Mouse (Mus musculus) forebrain, embryonic 12.5 days (tissue): ENCODE measurements around the gene Rai1. TPM values are rescaled to one million over a fixed set of nuclear protein-coding genes. Genes with fewer than 3 reads are reported as not detected.

Source experiments
- ATAC-seq: fragments of 200-750 bp; cut with Nextera tagmentation; 2 replicates; pipeline ENCODE4 v1.8.0; 2017; ENCODE audit warnings: moderate TSS enrichment; ENCODE audit not compliant: low FRiP score
- H3K27ac ChIP-seq: fragments of 300-500 bp; sonication (generic); 2 replicates; pipeline ENCODE4 v1.5.1; 2016; ENCODE audit warnings: mild to moderate bottlenecking
- H3K27me3 ChIP-seq: fragments of 300-500 bp; sonication (generic); 2 replicates; pipeline ENCODE4 v1.6.1; 2016; ENCODE audit warnings: mild to moderate bottlenecking
- H3K36me3 ChIP-seq: fragments of 300-500 bp; sonication (generic); replicated peaks from 2 replicates; pipeline ENCODE4 v1.6.1; 2016; ENCODE audit warnings: mild to moderate bottlenecking
- H3K4me1 ChIP-seq: fragments of 300-500 bp; sonication (generic); 2 replicates; pipeline ENCODE4 v1.6.1; 2016
- H3K4me2 ChIP-seq: fragments of 300-500 bp; sonication (generic); 2 replicates; pipeline ENCODE4 v1.6.1; 2016; ENCODE audit warnings: mild to moderate bottlenecking, moderate library complexity
- H3K4me3 ChIP-seq: fragments of 300-500 bp; sonication (generic); replicated peaks from 2 replicates; pipeline ENCODE4 v1.5.1; 2016; ENCODE audit warnings: mild to moderate bottlenecking
- H3K9ac ChIP-seq: fragments of 300-500 bp; sonication (generic); 2 replicates; pipeline ENCODE4 v1.6.1; 2016; ENCODE audit warnings: mild to moderate bottlenecking
- H3K9me3 ChIP-seq: fragments of 300-500 bp; sonication (generic); 2 replicates; pipeline ENCODE4 v1.6.1; 2016
- WGBS: fragments of 180-500 bp; shearing (Covaris S2); methylation state at CpG from one replicate; pipeline ENCODE4 v1.1.7; 2016; 5-methylcytosine and 5-hydroxymethylcytosine counted together
- polyA plus RNA-seq: library from polyadenylated mRNA; unstranded; fragments of >200 nt; fragmentation: Nextera tagmentation; extraction: Ambion mirVana; gene quantifications from 2 replicates; pipeline ENCODE4 v1.2.1, GENCODE M21; 2016

Gene Rai1
- polyA plus RNA-seq, 1 experiment from 2014 or later: 35.1 TPM

DNA sequence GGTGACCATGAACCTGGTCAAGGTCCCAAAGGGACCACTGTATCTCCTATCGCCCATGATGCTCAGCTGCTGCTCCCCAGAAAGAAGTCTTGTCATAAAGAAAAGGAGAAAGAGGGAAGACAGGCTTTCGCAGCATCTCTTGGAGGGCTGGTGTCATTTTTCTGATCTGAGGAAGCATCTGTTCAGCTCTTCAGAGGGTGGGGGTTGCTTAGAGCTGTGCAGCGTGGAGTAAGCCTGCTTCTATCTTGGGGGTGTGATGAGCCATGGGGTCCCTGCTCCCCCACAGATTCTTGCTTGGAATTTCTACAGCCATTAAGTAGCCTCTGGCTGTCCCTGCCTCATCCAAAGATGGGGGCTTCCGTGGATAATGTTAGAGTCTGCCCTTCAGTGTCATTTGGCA lies 53.5 kb downstream of the Rai1 start:
- H3K9me3 ChIP-seq: no peaks in the 10 kb centered on the region
- peaks cover 15% of the 10 kb centered on the region; the same call in 1 of the 2 replicates for H3K36me3 ChIP-seq
- WGBS: 93% methylated on average over 4 of the region's 4 CpGs
- H3K27me3 ChIP-seq: no peaks in the 10 kb centered on the region
- H3K9ac ChIP-seq: no peak overlapping the region
- peaks cover 63% of the 10 kb centered on the region for H3K4me1 ChIP-seq
- no peak overlapping the region for H3K4me3 ChIP-seq
- no peak overlapping the region for H3K4me2 ChIP-seq
- ATAC-seq: no peak
- no peak overlapping the region for H3K27ac ChIP-seq

DNA sequence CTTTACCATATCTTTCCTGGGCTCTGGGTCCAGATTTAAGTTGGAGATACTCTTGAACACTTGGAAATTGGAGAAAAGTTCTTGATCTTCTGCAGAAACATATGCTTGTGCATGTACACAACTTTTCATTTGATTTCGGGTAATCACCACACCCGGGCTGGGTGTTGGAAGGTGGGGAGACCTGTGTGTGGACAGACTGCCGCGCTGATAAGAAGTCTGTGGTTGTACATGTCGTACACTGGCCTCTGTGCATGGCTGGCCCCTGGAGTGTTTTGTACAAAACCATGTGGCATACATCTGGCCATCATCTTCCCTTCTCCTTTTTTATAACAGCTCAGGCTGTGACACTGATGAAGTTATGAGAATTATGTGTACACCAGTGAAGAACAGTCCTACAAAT lies 55.1 kb downstream of the Rai1 start:
- H3K4me2 ChIP-seq: no peak overlapping the region

DNA sequence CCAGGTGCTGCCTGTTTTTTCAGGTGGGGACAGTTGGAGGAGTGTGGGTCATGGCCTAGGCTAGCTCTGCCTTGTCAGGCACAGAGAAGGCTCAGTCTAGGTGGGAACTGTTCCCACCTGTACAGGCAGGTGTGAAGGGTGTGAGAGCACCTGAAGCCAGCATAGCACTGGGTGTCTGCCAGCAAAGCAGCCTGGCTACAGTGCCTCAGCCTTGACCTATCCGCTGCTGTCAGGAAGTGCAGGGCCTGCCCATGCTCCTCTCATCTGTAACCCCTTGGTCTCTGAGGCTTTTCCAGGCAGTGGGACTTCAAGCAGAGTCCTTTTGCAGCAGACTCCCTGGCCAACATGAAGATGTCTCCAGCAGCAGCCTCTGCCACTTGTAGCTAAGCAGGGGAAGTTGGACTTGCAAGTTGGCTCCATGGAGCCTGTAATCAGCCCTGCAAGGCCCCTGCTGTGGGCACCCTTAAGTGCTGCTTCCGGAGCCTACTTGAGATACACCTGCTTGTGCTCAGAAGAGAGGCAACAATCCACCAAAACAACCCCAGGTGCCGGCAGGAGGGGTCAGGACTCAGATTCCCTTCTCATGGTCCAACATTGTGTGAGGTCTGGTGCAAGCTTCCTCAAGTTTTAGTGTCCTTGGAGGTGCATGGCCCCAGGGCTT lies 55.8 kb downstream of the Rai1 start:
- H3K4me3 ChIP-seq: no peak overlapping the region
- H3K27ac ChIP-seq: peak overlapping the region; percentile 78
- 71% methylated on average over 3 of the region's 3 CpGs for WGBS
- no peak overlapping the region for H3K9ac ChIP-seq
- ATAC-seq: no peak
- no peak overlapping the region for H3K4me2 ChIP-seq
- H3K36me3 ChIP-seq: peaks cover 6% of the 10 kb centered on the region; the same call in 1 of the 2 replicates
- no peaks in the 10 kb centered on the region for H3K9me3 ChIP-seq
- peaks cover 54% of the 10 kb centered on the region for H3K4me1 ChIP-seq
- no peaks in the 10 kb centered on the region for H3K27me3 ChIP-seq

More for the DNA sequence above, 55.1 kb downstream of the Rai1 start:
- WGBS: 95% methylated on average over 5 of the region's 5 CpGs
- no peak overlapping the region for H3K4me3 ChIP-seq
- H3K4me1 ChIP-seq: peaks cover 58% of the 10 kb centered on the region
- ATAC-seq: no peak
- H3K27ac ChIP-seq: no peak overlapping the region
- no peak overlapping the region for H3K9ac ChIP-seq
- H3K36me3 ChIP-seq: peaks cover 6% of the 10 kb centered on the region; the same call in 1 of the 2 replicates
- no peaks in the 10 kb centered on the region for H3K9me3 ChIP-seq
- H3K27me3 ChIP-seq: no peaks in the 10 kb centered on the region

DNA sequence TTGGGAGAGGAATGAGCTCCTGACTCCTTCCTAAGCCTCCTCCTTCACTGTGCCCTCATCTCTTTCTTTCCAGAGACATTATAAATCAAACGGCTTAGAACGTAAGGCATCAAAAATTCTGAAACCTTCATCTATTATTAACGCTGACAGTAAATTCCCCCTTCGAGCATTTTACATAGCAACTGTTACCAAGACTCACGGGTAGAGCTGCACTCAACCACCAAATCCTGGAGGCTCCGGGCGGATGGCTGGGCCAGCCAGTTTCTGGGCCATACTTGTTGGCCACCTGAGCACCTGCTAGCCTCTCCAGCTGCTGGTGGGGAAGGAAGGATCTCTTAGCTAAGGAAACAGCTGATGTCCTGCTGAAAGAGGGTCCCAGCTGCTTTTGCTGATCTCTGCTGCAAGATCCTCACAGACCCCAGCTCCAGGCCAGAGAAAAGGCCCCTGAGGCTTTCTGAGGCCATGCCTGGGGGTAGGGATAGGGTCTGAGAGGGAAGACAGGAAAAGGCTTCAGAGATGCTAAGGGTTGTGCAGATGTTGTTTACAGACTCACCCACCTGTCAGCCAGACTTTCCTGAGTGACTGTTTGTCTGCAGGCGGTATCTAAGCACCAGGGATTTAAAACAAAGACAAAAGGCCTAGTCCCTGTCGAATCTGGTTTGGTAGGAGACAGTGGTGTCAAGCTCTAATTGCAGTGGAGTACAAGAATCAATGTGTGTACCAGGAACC lies 56.5 kb downstream of the Rai1 start:
- H3K36me3 ChIP-seq: peaks cover 6% of the 10 kb centered on the region; the same call in 1 of the 2 replicates
- H3K27ac ChIP-seq: peak overlapping the region; percentile 78
- H3K4me3 ChIP-seq: no peak overlapping the region
- H3K9me3 ChIP-seq: no peaks in the 10 kb centered on the region
- no peak for ATAC-seq
- no peaks in the 10 kb centered on the region for H3K27me3 ChIP-seq
- no peak overlapping the region for H3K9ac ChIP-seq
- WGBS: 62% methylated on average over 9 of the region's 9 CpGs
- H3K4me2 ChIP-seq: no peak overlapping the region
- H3K4me1 ChIP-seq: peaks cover 56% of the 10 kb centered on the region

DNA sequence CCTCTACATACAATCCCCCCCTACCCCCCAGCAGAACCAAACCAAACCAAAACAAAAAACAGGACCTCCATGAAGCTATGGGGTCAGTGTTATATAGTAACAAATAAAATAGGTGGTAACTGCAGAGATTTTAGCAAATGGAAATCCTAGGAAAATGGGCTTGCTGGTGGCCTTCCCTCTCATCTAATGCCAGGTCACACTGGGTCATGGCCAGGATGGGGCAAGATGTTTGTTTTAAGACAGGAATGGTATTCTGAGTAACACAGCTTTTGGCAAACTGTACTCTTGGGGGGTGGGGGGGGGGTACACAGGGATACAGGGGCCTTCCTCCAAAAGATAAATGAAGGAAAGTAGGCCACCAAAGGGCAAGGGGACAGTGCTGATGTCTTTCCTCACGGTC lies 57.7 kb downstream of the Rai1 start:
- no peaks in the 10 kb centered on the region for H3K9me3 ChIP-seq
- no peak overlapping the region for H3K27ac ChIP-seq
- H3K36me3 ChIP-seq: peaks cover 6% of the 10 kb centered on the region; the same call in 1 of the 2 replicates
- WGBS: 89% methylated on average over 1 of the region's 1 CpGs
- H3K27me3 ChIP-seq: no peaks in the 10 kb centered on the region
- H3K4me2 ChIP-seq: no peak overlapping the region
- no peak overlapping the region for H3K4me3 ChIP-seq
- ATAC-seq: no peak
- H3K9ac ChIP-seq: no peak overlapping the region
- H3K4me1 ChIP-seq: peaks cover 67% of the 10 kb centered on the region

DNA sequence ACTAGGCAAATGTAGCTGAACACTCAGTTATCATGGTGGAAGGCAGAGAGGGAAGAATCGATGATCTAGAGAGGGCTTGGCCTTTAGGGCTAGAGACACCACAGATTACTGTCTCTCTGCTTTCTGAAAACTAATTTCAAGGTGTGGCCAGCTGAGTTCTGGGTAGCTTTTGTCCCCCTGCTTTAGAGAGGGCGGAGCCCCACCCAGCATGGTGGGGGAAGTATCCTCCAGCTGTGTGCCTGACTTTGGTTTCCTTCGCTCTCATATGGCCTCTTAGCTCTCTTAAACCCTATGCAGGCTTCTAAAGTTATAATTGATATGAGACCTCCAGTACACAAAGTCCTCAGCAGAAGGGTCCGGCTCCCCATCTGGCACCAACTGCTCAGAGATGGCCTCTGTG lies 58.5 kb downstream of the Rai1 start:
- peaks cover 6% of the 10 kb centered on the region; the same call in 1 of the 2 replicates for H3K36me3 ChIP-seq
- peaks cover 70% of the 10 kb centered on the region for H3K4me1 ChIP-seq
- H3K27me3 ChIP-seq: no peaks in the 10 kb centered on the region

DNA sequence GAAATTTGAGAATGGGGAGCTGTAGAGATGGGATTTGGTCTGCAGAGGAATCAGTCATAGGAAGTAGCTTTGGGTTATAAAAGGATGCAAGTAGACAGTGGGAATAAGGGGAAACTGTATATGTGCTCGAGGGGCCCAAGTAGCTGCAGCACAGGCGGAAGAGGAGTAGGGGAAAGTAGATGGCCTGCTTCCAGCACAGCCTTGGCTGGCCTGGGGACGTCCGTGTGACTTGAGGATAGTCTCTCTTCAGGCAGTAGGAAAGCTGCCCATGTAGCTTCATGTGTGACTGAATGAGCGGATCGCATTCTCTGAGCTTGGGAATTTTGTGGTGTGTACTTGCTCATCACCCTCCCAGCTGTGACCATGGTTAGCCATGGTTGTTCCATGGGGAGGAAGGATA lies 59.6 kb downstream of the Rai1 start:
- Histone ChIP-seq H3K27ac (no peak overlapping the region), H3K9me3 (no peaks in the 10 kb centered on the region), H3K27me3 (no peaks in the 10 kb centered on the region), H3K4me1 (peaks cover 79% of the 10 kb centered on the region), H3K4me3 (no peak overlapping the region), H3K4me2 (no peak overlapping the region), H3K9ac (no peak overlapping the region), H3K36me3 (peaks cover 4% of the 10 kb centered on the region; the same call in 1 of the 2 replicates)
- 90% methylated on average over 6 of the region's 6 CpGs for WGBS
- ATAC-seq: no peak

More for the DNA sequence above, 58.5 kb downstream of the Rai1 start:
- no peak overlapping the region for H3K27ac ChIP-seq
- H3K9me3 ChIP-seq: no peaks in the 10 kb centered on the region
- 94% methylated on average over 4 of the region's 4 CpGs for WGBS
- no peak overlapping the region for H3K4me2 ChIP-seq
- H3K9ac ChIP-seq: no peak overlapping the region
- H3K4me3 ChIP-seq: no peak overlapping the region
- ATAC-seq: no peak

DNA sequence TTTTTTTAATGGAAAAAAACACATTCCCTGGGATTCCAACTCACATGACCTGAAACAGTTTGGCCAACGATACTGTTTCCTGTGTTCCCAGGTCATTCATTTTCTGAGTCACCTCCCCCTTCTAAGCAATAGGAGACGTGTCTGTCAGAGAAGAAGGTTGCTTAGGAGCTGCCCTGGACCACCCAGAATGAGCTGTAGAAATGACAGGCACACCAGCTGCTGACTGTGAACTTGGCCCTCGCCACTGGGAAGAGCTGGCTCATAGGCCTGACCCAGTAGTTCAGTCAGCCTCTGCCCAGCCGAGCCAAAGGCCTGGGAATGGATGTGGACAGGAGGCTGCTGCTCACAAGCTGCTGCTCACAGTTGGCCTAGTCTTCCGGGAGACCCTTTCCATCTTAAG lies 60.3 kb downstream of the Rai1 start:
- Histone ChIP-seq H3K27ac (no peak overlapping the region), H3K4me2 (no peak overlapping the region), H3K4me3 (no peak overlapping the region), H3K27me3 (no peaks in the 10 kb centered on the region), H3K4me1 (peaks cover 76% of the 10 kb centered on the region), H3K9me3 (no peaks in the 10 kb centered on the region), H3K36me3 (peaks cover 4% of the 10 kb centered on the region; the same call in 1 of the 2 replicates), H3K9ac (no peak overlapping the region)
- WGBS: 54% methylated on average over 5 of the region's 5 CpGs
- ATAC-seq: no peak

DNA sequence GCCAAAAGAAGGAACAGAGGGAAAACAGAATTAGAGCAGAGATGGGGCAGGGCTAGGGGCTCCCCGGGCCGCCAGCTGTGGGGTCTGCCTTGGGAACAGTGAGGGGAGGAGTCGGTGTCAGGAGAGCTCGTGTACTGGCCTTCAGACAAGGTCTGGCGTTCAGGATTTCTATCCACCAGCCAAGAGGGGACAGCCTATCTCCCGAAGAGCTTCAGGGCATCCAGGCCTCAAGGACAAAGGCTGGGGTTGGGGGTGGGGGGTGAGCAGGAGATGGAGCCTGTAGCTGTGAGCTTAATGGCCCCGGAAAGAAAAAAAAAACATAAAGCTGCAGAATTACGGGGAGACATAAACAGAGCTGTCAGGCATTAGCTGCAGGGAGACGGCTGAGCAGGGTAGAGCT lies 64.0 kb downstream of the Rai1 start:
- 36% methylated on average over 9 of the region's 9 CpGs for WGBS

DNA sequence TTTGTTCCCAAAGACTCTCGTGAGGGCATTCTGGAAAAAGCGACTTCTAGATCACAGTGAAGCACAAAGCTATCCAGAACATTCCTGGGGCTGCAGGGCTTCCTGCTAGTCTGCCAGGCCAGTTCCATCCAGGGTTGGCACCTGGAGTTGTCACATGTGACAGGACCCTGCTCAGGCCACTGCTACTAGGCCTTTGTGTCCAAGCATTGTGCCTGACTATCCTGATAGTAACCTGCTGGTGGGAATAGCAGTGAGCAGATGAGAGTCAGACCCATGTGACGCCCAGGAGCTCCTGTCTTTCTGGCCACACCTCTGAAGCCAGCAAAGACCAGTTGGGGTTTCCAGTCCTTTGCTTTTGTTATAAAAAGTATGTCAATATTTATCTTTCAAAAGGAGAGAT lies 67.3 kb downstream of the Rai1 start:
- no peak overlapping the region for H3K9ac ChIP-seq
- 85% methylated on average over 3 of the region's 3 CpGs for WGBS
- no peak overlapping the region for H3K4me3 ChIP-seq

More for the DNA sequence above, 64.0 kb downstream of the Rai1 start:
- no peaks in the 10 kb centered on the region for H3K9me3 ChIP-seq
- no peak overlapping the region for H3K4me2 ChIP-seq
- no peak for ATAC-seq
- no peaks in the 10 kb centered on the region for H3K27me3 ChIP-seq
- H3K36me3 ChIP-seq: peaks cover under 1% of the 10 kb centered on the region; the same call in 1 of the 2 replicates
- peaks cover 72% of the 10 kb centered on the region for H3K4me1 ChIP-seq
- H3K4me3 ChIP-seq: no peak overlapping the region
- peak overlapping the region; percentile 36 for H3K9ac ChIP-seq
- peak overlapping the region; percentile 78 for H3K27ac ChIP-seq

DNA sequence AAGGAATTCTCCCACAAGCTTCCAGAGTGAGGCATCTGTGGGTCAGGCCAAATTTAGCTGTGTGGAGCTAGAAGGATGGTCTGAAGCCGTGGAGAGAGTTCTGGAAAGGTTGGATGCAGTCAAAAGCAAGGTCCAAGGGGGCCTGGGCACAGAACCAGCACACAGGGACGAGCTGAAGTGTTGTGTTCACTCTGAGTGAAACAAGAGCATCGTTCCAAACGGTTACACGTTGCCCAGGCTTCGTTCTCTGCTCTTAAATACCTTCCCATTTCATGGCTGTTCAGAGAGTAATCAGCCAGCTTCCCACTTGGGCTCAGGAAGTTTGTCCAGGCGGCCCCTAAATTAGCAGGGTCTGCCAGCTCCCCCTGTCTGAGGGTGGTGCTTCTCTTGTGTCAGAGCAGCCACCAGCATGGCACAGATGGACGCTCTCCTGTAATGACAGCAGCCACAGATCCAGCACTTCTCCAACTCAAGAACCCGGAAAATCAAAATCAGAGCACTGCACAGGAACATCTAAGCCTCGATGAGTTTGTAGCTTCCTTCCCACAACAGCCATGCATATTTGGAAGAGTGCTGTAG lies 68.9 kb downstream of the Rai1 start:
- Histone ChIP-seq H3K4me1 (peaks cover 72% of the 10 kb centered on the region), H3K27me3 (0 out of 2 replicates have a peak, but pooled peaks cover 3% of the 10 kb centered on the region), H3K4me3 (no peak overlapping the region), H3K9me3 (no peaks in the 10 kb centered on the region), H3K36me3 (0 out of 2 replicates have a peak, but pooled peaks cover 4% of the 10 kb centered on the region), H3K4me2 (no peak overlapping the region), H3K9ac (no peak overlapping the region), H3K27ac (no peak overlapping the region)
- WGBS: 78% methylated on average over 10 of the region's 10 CpGs
- ATAC-seq: no peak

More for the DNA sequence above, 67.3 kb downstream of the Rai1 start:
- no peak for ATAC-seq
- H3K4me2 ChIP-seq: no peak overlapping the region
- H3K4me1 ChIP-seq: peaks cover 72% of the 10 kb centered on the region
- 0 out of 2 replicates have a peak, but pooled peaks cover 3% of the 10 kb centered on the region for H3K27me3 ChIP-seq
- H3K27ac ChIP-seq: no peak overlapping the region
- H3K36me3 ChIP-seq: 0 out of 2 replicates have a peak, but pooled peaks cover 4% of the 10 kb centered on the region
- no peaks in the 10 kb centered on the region for H3K9me3 ChIP-seq
